Mouse (Mus musculus) limb, embryonic 12.5 days (tissue): Measurements from ENCODE around the gene Nos1. TPM values are rescaled to one million over a fixed set of nuclear protein-coding genes. Genes with fewer than 3 reads are reported as not detected.

Source experiments
- ATAC-seq: fragments of 200-750 bp; cut with Nextera tagmentation; 2 replicates; pipeline ENCODE4 v1.8.0; 2017; ENCODE audit warnings: low read depth, moderate TSS enrichment; ENCODE audit not compliant: insufficient number of reproducible peaks, insufficient read depth, low FRiP score, low TSS enrichment
- H3K27ac ChIP-seq: fragments of 300-500 bp; sonication (generic); 2 replicates; pipeline ENCODE4 v1.5.1; 2016; ENCODE audit warnings: mild to moderate bottlenecking, moderate library complexity
- H3K27me3 ChIP-seq: fragments of 300-500 bp; sonication (generic); 2 replicates; pipeline ENCODE4 v1.6.1; 2016; ENCODE audit warnings: mild to moderate bottlenecking, moderate library complexity
- H3K36me3 ChIP-seq: fragments of 300-500 bp; sonication (generic); 2 replicates; pipeline ENCODE4 v1.6.1; 2016; ENCODE audit warnings: mild to moderate bottlenecking, moderate library complexity
- H3K4me1 ChIP-seq: fragments of 300-500 bp; sonication (generic); replicated peaks from 2 replicates; pipeline ENCODE4 v1.6.1; 2016
- H3K4me2 ChIP-seq: fragments of 300-500 bp; sonication (generic); 2 replicates; pipeline ENCODE4 v1.6.1; 2016; ENCODE audit warnings: mild to moderate bottlenecking, moderate library complexity
- H3K4me3 ChIP-seq: fragments of 300-500 bp; sonication (generic); replicated peaks from 2 replicates; pipeline ENCODE4 v1.5.1; 2016; ENCODE audit warnings: mild to moderate bottlenecking
- H3K9ac ChIP-seq: fragments of 300-500 bp; sonication (generic); replicated peaks from 2 replicates; pipeline ENCODE4 v1.6.1; 2016; ENCODE audit warnings: mild to moderate bottlenecking, moderate library complexity
- H3K9me3 ChIP-seq: fragments of 300-500 bp; sonication (generic); 2 replicates; pipeline ENCODE4 v1.6.1; 2016; ENCODE audit warnings: mild to moderate bottlenecking, moderate library complexity
- WGBS: fragments of 180-500 bp; shearing (Covaris S2); methylation state at CpG from one replicate; pipeline ENCODE4 v1.1.7; 2016; 5-methylcytosine and 5-hydroxymethylcytosine counted together
- polyA plus RNA-seq: library from polyadenylated mRNA; unstranded; fragments of >200 nt; fragmentation: Nextera tagmentation; extraction: Ambion mirVana; gene quantifications from 2 replicates; pipeline ENCODE4 v1.2.1, GENCODE M21; 2016

Gene Nos1
- polyA plus RNA-seq, 1 experiment from 2014 or later: 0.21 TPM

- 92% methylated on average over 7 of the region's 7 CpGs for WGBS
- Histone ChIP-seq H3K27ac (no peak overlapping the region), H3K9ac (no peak overlapping the region), H3K4me2 (no peak overlapping the region), H3K27me3 (no peaks in the 10 kb centered on the region), H3K4me3 (no peak overlapping the region), H3K4me1 (no peaks in the 10 kb centered on the region), H3K36me3 (peaks cover 97% of the 10 kb centered on the region), H3K9me3 (no peaks in the 10 kb centered on the region)
- ATAC-seq: no peak
Measured at GRCm38 (mm10) chr5:117999061-117999460, 218.2 kb downstream of the Nos1 start.

- Histone ChIP-seq H3K27ac (no peak overlapping the region), H3K9me3 (no peaks in the 10 kb centered on the region), H3K4me2 (no peak overlapping the region), H3K27me3 (no peaks in the 10 kb centered on the region), H3K4me3 (no peak overlapping the region), H3K4me1 (no peaks in the 10 kb centered on the region), H3K9ac (no peak overlapping the region), H3K36me3 (peaks cover 97% of the 10 kb centered on the region)
- 90% methylated on average over 11 of the region's 11 CpGs for WGBS
- ATAC-seq: no peak
Measured at GRCm38 (mm10) chr5:117999584-117999983, 218.8 kb downstream of the Nos1 start.

GRCm38 (mm10) chr5:118002059-118002458, 221.2 kb downstream of the Nos1 start:
- H3K4me1 ChIP-seq: no peaks in the 10 kb centered on the region
- no peak overlapping the region for H3K4me3 ChIP-seq
- H3K36me3 ChIP-seq: peaks cover 98% of the 10 kb centered on the region
- H3K4me2 ChIP-seq: no peak overlapping the region
- H3K9me3 ChIP-seq: no peaks in the 10 kb centered on the region
- WGBS: 42% methylated on average over 9 of the region's 9 CpGs
- no peak overlapping the region for H3K27ac ChIP-seq
- H3K9ac ChIP-seq: no peak overlapping the region
- no peak; the same call in 1 of the 2 replicates for ATAC-seq
- H3K27me3 ChIP-seq: no peaks in the 10 kb centered on the region

- no peak overlapping the region for H3K27ac ChIP-seq
- H3K4me2 ChIP-seq: no peak overlapping the region
- no peak overlapping the region for H3K9ac ChIP-seq
- no peaks in the 10 kb centered on the region for H3K4me1 ChIP-seq
- peaks cover 98% of the 10 kb centered on the region for H3K36me3 ChIP-seq
- no peak overlapping the region for H3K4me3 ChIP-seq
- ATAC-seq: no peak
- H3K9me3 ChIP-seq: no peaks in the 10 kb centered on the region
- no peaks in the 10 kb centered on the region for H3K27me3 ChIP-seq
- WGBS: 82% methylated on average over 8 of the region's 8 CpGs
Measured at GRCm38 (mm10) chr5:118004619-118005018, 223.8 kb downstream of the Nos1 start.

- no peak for ATAC-seq
- Histone ChIP-seq H3K27ac (no peak overlapping the region; the same call in 1 of the 2 replicates), H3K9ac (no peak overlapping the region), H3K27me3 (no peaks in the 10 kb centered on the region), H3K4me3 (no peak overlapping the region), H3K4me1 (no peaks in the 10 kb centered on the region), H3K9me3 (no peaks in the 10 kb centered on the region), H3K4me2 (no peak overlapping the region), H3K36me3 (peaks cover 97% of the 10 kb centered on the region)
- 95% methylated on average over 1 of the region's 1 CpGs for WGBS
Measured at GRCm38 (mm10) chr5:118005728-118006127, 224.9 kb downstream of the Nos1 start.

- H3K36me3 ChIP-seq: peaks cover 77% of the 10 kb centered on the region
Measured at GRCm38 (mm10) chr5:118008344-118008743, 227.5 kb downstream of the Nos1 start.

More at GRCm38 (mm10) chr5:118008344-118008743, 227.5 kb downstream of the Nos1 start:
- H3K9ac ChIP-seq: no peak overlapping the region
- H3K4me1 ChIP-seq: no peaks in the 10 kb centered on the region
- H3K4me3 ChIP-seq: no peak overlapping the region
- H3K27me3 ChIP-seq: no peaks in the 10 kb centered on the region
- H3K4me2 ChIP-seq: no peak overlapping the region
- no peak overlapping the region for H3K27ac ChIP-seq
- 94% methylated on average over 13 of the region's 13 CpGs for WGBS
- H3K9me3 ChIP-seq: no peaks in the 10 kb centered on the region
- ATAC-seq: no peak

Other genes with a start within 250 kb of the Nos1 start
- 87.4 and 89.0 TPM in 2 replicates for gene Fbxo21, start 195.7 kb downstream of the Nos1 start, polyA plus RNA-seq
- gene Tesc, start 246.7 kb downstream of the Nos1 start, polyA plus RNA-seq: 0.49 and 0.74 TPM in 2 replicates